Mouse (Mus musculus) layer of hippocampus, adult 11-12 months (tissue): ENCODE measurements around the gene Ticam1.
"Not testable (repeated sequence)": the region's sequence is repeated elsewhere in the genome, so short reads cannot be mapped to it uniquely, and the experiment has no call there.

Experiments used
- DNase-seq: peaks from one replicate; pipeline ENCODE4 v3.0.0; 2022; ENCODE audit warnings: low spot score

Gene Ticam1

DNA sequence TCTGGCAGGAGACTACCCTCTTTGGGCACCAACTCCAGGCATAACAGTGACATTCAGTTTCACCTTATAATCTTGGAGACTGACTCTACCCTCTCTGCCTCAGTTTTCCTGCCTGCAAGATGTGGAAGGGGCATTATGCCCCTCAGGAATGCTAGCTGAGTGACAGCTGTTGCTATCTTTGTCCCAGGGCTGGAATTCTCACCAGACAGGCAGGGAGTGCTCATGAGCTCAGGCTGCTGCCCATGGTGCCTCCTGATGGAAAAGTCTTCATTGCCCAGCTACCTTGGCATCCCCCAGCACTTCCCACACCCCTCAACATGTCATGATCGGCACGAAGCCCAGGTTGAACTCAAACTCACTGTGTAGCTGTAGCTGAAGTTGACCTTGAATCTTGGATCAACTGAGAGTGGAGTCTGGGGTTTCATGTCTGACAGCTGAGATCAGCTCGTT is 13.9 kb downstream of the Ticam1 start:
- DNase-seq, result no peak

DNA sequence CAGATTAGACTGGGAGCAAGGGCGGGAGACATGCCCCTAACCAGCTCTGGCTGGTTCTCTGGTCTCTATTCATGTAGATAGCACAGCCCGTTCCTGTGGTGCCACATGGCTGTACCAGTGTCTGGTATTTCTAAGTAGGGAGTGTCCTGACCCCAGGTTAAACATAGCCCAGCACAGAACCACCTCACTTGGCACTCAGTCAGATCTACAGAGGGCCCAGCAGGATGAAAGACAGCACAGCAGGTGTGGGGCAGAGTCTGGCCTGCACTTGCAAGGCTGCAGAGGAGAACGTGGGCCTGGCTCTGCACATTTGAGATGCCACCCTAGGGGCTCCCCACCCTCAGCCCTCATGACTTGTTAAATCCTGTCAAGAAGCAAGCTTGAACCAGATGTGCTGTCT is 15.4 kb downstream of the Ticam1 start:
- DNase-seq, result no peak

DNA sequence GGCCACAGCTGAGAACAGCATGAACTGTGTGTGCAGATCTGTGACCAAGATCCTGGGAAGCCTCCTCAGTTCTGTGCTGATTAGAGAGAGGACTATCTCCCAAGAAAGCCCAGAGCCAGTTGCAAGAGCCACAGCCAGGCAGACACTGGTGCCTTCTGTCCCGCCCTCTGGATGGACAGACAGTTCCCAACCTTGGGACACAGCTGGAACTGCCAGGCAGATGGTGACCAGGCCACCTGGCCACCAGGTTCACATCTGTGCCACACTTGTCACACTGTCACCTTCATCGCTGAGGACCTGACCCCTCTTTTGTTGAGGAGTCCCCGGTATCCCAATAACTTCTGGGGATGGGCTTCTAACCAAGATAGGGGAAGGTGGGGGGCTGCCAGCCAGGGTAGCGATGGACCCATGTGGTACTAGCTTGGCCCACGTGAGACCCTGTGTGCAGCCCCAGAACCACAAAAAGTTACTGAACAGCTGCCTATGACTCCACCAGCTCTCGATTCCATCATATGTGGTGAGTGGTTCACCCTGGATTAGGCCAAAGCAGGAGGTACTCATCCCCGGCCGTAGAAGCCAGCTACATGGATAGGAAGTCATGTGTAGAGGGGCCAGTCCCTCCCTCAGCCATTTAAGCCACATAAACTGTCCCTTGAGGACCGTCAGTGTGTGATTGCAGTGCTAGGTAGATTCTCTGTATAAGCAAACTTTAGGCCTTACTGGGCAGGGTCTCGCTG is 17.1 kb downstream of the Ticam1 start:
- no peak for DNase-seq

DNA sequence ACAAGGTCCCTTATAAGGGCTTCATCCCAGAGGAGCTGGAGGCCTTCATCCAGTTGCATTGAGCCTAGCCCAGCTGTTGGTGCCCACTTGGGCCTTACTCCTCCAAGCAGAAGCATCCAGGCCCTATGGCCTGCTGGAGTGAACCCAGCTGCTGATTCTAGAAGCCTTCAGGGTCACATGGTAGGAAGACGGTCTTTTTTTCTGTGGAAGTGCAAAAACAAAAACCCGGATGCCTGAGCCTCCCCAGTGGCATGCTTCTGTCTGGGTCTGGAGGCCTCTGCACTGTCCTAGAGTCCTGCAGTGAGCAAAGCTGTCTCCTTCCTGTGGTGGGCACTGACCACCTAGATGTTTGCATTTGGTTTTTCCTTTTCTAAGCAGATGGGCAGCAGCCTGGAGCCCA is 17.8 kb downstream of the Ticam1 start:
- DNase-seq, result not testable (repeated sequence)

DNA sequence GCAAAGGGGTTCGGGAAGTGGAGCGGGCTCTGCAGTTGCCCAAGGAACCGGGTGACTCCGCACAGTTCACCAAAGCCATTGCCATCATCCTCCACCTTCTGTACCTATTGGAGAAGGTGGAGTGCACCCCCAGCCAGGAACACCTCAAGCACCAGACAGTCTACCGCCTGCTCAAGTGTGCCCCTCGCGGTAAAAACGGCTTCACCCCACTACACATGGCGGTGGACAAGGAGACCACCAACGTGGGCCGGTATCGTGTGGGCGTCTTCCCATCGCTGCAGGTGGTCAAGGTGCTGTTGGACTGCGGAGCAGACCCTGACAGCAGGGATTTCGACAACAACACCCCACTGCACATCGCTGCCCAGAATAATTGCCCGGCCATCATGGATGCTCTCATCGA is 18.3 kb downstream of the Ticam1 start:
- not testable (repeated sequence) for DNase-seq

DNA sequence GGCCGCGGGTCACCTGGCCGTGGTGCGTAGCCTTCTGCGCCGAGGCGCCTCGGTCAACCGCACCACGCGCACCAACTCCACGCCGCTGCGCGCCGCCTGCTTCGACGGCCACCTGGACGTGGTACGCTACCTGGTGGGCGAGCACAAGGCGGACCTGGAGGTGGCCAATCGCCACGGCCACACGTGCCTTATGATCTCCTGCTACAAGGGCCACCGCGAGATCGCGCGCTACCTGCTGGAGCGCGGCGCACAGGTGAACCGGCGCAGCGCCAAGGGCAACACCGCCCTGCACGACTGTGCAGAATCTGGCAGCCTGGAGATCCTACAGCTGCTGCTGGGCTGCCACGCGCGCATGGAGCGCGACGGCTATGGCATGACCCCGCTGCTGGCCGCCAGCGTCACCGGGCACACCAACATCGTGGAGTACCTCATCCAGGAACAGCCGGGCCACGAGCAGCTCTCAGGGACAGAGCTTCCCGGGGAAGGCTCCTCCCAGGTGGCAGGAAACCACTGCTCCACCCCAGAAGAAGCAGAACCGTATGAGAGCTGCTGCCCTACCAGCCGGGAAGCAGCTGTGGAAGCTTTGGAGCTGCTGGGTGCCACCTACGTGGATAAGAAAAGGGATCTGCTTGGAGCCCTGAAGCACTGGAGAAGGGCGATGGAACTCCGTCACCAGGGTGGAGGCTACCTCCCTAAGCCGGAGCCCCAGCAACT is 19.2 kb downstream of the Ticam1 start:
- peak; percentile 36 for DNase-seq

DNA sequence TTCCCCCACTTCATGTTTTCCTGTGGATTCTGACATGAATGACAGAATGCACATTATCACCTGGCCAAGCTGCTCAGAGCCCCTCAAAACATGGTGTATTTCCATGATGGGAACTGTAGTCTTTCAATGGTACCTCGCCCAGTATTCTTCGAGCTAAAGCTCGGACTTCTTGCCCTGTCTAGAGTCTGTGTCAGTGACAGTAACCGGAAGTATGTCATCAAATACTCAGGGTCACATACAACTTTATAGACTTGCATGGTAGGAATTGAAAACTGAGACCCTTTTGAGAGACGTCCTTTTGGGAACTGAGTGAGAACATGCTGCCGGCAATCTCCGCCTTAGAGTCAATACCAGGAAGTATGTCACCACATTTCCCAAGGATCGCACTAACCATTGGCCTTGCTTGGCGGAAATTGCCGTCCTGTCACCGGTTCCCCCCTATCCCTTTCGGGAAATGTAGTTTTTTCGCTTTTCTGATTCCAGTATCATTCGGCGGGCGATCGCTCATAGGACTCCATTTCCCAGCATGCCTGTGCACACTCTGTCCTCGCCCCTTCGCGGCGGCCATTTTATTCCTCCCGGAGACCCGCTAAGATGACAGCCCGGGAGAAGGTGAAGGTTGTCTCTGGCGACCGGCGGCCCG is 20.2 kb downstream of the Ticam1 start, which contains the start of gene Fem1a:
TSS of gene Fem1a (plus strand) at position 572 of the 643 bp plus-strand sequence.
- peak; percentile 97 for DNase-seq

DNA sequence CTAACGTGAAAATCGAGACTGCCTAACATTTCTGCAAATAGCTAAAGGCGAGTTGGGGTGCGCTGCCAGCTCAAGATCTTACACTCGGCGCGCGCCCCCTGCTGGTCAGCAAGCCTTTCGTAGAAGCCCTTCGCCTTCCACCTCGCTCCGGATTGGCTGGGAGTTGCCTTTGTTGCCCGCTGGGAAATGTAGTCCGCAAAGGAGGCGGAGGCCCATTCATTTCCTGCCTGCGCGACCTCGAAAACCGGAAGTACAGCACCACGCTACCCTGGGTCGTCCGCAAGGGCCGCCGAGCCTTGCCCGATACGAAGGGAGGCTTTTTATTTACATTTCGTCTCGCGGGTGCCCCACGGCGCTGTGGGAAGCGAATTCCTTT is 20.7 kb downstream of the Ticam1 start:
- DNase-seq, result peak; percentile 99

DNA sequence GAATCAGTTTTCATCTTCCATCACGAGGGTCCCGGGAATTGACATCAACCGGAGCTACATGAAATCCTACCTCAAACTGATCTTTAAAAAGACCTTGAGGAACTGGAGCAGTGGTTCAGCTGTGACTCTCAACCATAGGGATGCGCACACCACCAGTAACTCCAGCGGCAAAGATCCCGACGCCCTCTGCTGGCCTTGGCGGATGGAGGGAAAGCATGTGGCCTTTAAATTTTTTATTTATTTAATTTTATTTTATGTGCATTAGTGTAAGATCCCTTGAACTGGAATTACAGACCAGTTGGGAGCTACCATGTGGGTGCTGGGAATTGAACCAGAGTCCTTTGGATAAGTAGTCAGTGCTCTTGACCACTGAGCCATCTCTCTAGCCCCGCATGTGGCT is 21.2 kb downstream of the Ticam1 start:
- DNase-seq, result peak; percentile 73

DNA sequence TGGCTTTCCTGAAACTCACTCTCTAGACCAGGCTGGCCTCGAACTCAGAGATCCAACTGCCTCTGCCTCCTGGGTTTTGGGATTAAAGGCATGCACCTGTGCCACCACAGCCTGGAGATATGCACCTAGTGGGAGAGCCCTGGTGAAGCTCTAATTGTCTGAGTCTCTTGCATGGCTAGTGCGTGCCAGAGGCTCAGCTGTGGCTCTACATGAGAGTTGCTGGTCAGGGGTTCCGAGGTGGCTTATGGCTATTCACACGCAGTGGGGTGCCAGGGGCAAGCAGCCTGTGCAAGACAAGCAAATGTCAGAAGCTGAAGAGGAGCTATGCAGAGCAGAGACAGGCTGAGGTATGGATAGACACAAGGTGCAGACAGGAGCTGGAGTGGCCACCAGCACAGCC is 21.9 kb downstream of the Ticam1 start:
- DNase-seq, result no peak

DNA sequence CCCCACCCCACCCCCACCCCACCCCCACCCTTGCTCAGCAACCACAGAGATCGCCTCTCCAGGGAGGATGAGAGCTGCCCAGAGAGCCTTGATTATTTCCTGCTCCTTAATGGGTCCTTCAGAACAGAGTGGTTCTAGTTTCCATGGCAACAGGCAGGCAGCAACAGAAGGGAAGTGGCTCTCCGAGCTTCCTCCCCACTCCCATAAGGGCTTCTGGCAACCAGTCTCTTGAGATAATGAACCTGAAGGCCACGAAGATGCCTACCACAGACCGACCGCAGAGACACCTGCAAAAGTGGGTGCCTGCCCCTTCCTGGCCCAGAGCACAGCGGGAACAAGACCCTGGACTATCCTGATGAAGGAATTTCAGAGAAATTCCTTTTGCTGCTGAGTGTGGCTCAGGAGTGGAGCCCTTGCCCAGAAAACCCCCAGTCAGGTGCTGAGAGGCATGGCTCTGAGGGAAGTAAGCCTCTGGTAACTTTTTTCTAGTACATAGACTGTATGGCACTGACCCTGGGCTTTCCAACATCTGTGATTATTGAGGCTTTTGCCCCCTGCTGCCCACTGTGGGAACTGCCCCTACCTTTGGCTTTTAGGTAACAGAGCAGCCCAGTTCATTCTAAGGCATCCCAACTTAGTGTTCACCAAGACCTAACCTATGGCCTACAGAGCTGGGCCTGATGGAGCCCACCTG is 25.3 kb downstream of the Ticam1 start:
- DNase-seq, result peak; percentile 87

DNA sequence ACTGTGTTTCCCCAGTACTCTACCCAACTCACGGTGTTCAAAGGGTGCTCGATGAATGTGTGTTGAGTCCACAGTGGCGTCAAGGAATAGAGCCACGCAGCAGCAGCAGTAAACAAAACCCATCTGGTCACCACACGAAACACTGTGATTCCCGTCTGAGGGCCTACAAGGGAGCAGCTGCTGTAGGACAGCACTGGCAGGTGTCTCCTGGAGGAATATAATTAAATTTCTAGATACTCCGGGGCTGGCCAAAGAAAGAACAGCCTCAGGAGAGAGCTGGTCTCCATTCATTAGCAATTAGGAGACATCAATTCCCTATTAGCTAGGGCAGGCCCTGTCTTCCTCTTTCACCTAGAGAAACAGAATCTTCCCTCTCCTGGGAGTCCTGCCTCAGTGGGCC is 31.0 kb downstream of the Ticam1 start:
- no peak for DNase-seq

DNA sequence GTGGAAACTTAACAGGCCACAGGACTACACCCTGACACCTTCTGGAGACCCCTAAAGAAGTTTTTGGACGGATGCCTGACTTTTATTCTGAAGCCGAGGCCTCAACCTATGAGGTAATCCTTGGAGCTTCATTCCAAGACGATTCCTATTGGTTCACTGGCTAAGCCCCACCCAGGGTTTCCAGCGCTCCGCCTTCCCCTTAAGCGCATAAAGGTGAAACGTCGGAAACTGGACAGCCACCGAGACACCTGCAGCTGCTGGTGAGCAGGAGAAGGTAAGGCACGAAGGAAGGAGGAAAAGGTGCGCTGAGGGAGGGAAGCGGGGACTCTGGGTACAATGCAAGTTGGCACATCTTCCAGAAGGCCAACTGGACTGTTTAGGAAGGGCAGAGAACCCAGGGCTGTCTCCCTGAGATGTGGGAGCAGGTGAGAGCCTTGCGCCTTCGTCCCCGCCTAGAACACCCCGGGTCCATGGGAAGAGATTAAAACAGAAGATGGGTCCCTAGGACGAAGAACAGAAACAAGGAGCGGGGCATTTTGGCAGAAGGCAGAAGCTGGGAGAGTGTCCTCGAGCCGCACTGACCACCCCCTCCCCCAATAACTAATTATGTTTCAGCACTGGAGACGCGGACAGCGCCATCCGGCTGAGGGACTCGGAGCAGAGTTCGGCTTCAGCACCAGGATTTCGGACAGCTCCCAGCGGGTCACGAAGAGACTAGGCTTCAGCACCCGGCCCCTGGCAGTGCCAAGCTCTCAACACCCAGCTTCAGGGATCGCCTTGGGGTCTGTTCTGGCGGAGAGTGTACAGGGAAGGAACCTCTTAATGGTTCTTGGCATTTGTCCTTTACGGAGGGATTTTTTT is 34.8 kb downstream of the Ticam1 start:
- DNase-seq, result peak; percentile 73

DNA sequence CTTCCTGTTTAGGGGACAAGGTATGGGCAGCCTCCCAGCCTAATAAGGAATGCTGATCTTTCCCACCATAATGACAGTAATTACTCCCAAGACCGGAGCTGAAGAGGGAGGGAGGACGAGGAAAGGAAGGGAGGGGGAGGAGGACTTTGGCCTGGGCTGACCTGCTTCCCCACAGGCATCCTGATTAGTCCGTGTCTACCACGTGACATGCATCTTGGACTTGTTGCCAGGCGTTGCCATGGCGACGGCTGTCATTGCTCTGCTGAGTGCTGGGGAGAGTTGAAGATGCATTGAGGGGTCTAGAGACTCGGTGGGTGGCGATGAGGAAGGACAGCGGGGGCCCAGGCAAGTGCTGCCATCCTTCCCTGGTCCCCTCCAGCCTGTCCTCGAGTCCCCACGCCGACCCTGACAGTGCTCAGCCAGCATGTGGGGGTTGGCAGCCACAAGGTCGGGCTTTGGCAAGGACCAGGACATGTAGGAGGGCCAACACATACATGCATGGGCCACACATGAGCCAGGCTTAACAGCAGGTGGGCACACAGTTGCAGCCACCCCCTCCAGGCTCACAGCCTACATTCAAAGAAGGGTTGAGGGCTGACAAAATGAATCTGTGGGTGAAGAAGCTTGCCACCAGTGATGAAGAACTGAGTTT is 42.6 kb downstream of the Ticam1 start:
- DNase-seq, result peak; percentile 87

DNA sequence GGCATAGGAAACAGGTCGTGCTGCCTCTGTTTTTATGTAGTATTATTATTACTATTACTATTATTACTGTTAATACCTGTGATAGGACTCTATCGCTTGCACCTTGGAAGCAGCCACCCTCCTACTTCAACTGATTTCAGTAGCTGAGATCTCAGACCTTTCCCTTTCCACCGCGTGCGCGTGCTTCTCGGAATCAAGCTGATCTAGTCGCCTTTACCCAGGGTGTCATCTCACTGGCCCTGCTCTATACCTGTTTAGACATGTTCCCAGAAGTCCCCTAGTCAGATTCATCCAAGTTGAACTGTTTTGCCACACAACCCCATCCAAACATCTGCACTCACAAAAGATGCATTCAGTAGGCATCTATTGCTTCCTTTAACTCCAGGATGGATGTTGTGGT is 43.2 kb downstream of the Ticam1 start:
- DNase-seq, result no peak

DNA sequence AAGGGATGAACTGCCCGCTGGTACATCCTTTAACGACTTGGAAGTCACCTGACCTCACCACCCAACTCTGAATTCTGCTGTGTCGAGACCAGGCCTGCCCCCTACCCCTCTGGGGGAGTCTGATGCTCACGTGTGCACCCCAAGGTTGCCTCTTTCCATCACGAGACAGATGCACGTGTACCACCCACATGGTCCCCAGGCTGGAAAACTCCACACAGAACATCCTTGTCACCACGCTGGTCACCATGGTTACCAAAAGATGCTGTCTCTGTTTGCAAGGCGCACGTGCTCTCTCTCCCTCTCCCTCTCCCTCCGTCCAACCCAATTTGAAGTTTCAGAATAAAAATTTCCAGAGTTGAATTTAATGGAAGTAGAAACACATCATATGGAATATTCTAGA is 46.6 kb downstream of the Ticam1 start:
- peak; percentile 82 for DNase-seq

DNA sequence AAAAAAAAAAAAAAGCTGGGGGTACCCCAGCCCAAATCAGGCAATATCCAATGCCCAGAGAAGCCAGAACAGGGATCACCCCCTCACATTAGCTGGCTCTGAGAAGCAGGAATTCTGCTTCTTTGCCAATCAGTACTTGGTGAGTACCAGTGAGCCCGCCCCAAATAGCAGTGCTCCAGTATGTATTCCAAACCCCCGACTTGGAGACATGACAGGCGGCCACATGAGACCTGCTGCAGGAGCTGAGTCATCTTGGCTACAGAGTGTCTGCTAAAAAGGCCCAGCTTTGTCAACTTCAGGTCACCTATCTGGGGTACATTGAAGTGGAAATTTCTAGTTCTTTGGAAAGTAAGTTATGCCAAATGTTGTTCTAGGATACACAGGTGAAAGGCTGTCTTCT is 50.0 kb downstream of the Ticam1 start:
- DNase-seq, result no peak

DNA sequence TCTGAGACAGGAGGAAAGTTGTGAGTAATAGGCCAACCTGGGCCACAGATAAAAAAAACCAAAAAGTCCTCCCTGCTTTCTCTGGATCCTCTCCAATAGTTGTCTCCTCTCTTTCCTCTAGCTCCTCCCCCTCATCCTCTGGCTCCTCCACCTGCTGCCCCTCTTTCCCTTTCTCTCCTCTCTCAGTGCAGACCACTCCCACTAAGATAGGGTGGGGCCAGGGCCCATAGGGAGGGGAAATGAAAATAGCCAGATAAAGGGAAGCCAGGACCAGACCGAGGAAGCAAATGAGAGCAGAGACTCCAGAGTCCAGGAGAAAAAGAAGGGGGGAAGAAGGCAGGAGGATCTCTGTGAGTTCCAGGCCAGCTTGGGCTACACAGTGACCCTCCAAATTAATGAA is 51.7 kb downstream of the Ticam1 start:
- DNase-seq, result no peak

DNA sequence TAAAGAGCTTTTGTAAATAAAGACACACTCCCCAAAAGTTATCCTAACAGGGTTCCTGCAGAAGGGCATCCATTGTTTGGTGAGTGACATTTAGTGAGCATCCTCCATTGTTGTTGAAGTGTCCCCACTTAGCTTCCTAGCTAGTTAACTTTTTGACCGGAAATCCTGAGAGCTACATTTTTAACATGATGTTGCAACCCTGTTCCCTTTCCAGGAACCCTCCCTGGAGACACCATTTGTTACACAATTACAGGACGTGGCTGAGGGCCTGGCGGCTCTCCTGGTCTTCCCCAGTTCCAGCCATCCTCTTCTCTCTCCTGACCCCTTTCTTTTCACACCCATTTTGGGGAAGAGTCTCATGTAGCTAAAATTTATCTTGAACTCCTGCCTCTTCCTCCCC is 56.8 kb downstream of the Ticam1 start:
- DNase-seq, result no peak
